Mouse (Mus musculus) stomach, postnatal 0 days (tissue): ENCODE results near the gene Coq6.

Experiments used
- CTCF ChIP-seq: IDR thresholded peaks from 2 replicates; pipeline ENCODE4 v1.5.1; 2016; ENCODE audit warnings: antibody characterized with exemption, low read depth, mild to moderate bottlenecking, moderate library complexity
- EP300 ChIP-seq: optimal IDR thresholded peaks from 2 replicates; pipeline ENCODE3; 2016; ENCODE audit warnings: antibody characterized with exemption

- TF ChIP-seq CTCF, result no peak
- TF ChIP-seq EP300, result no peak
These were observed at the start of gene Coq6, which contains the start of gene Fam161b for GRCm38 (mm10) chr12:84361555-84362489.
